Mouse (Mus musculus) liver, embryonic 11.5 days (tissue): Measurements from ENCODE around the gene Ttll5. TPM values are rescaled to one million over a fixed set of nuclear protein-coding genes. Genes with fewer than 3 reads are reported as not detected.

Experiments used
- ATAC-seq: fragments of 200-750 bp; cut with Nextera tagmentation; replicated peaks from 2 replicates; pipeline ENCODE4 v1.8.0; 2017; ENCODE audit warnings: moderate number of reproducible peaks, mild to moderate bottlenecking, moderate TSS enrichment, moderate library complexity; ENCODE audit not compliant: low FRiP score
- DNase-seq: peaks from one replicate; pipeline ENCODE4 v3.0.0-alpha.2; 2017; ENCODE audit warnings: low spot score
- H3K27ac ChIP-seq: fragments of 300-500 bp; sonication (generic); 2 replicates; pipeline ENCODE4 v1.5.1; 2014; ENCODE audit warnings: mild to moderate bottlenecking, low read depth, low read length, control low read depth
- H3K27me3 ChIP-seq: fragments of 300-500 bp; sonication (generic); replicated peaks from 2 replicates; pipeline ENCODE4 v1.6.1; 2014; ENCODE audit warnings: low read length, mixed read lengths; ENCODE audit not compliant: control insufficient read depth, insufficient read depth
- H3K36me3 ChIP-seq: fragments of 300-500 bp; sonication (generic); 2 replicates; pipeline ENCODE4 v1.6.1; 2014; ENCODE audit warnings: mild to moderate bottlenecking, low read length, moderate library complexity, mixed read lengths; ENCODE audit not compliant: control insufficient read depth, insufficient read depth
- H3K4me1 ChIP-seq: fragments of 300-500 bp; sonication (generic); replicated peaks from 2 replicates; pipeline ENCODE4 v1.6.1; 2014; ENCODE audit warnings: low read length, mixed read lengths; ENCODE audit not compliant: control insufficient read depth, insufficient read depth
- H3K4me2 ChIP-seq: fragments of 300-500 bp; sonication (generic); 2 replicates; pipeline ENCODE4 v1.6.1; 2014; ENCODE audit warnings: mild to moderate bottlenecking, control low read depth, moderate library complexity
- H3K4me3 ChIP-seq: fragments of 300-500 bp; sonication (generic); 2 replicates; pipeline ENCODE4 v1.5.1; 2014; ENCODE audit warnings: low read depth, low read length, control low read depth
- H3K9ac ChIP-seq: fragments of 300-500 bp; sonication (generic); 2 replicates; pipeline ENCODE4 v1.6.1; 2014; ENCODE audit warnings: low read depth, low read length, control low read depth
- H3K9me3 ChIP-seq: fragments of 300-500 bp; sonication (generic); 2 replicates; pipeline ENCODE4 v1.6.1; 2016; ENCODE audit warnings: low read length, inconsistent platforms, mixed read lengths; ENCODE audit not compliant: control insufficient read depth
- WGBS: fragments of 180-500 bp; shearing (Covaris S2); extraction: QIAGEN DNeasy Blood & Tissue Kit; methylation state at CpG from one replicate; pipeline ENCODE4 v1.1.7; 2014; 5-methylcytosine and 5-hydroxymethylcytosine counted together
- polyA plus RNA-seq: library from polyadenylated mRNA; unstranded; fragments of >200 nt; fragmentation: Nextera tagmentation; extraction: Ambion mirVana; gene quantifications from 2 replicates; pipeline ENCODE4 v1.2.1, GENCODE M21; 2014

Gene Ttll5
- polyA plus RNA-seq, 1 experiment from 2014 or later = 14.6 TPM

- H3K4me1 ChIP-seq = no peaks in the 10 kb centered on the region
- no peak overlapping the region for H3K27ac ChIP-seq
- no peaks in the 10 kb centered on the region for H3K9me3 ChIP-seq
- DNase-seq (no peak), ATAC-seq (no peak)
- H3K9ac ChIP-seq = no peak overlapping the region
- peaks cover 7% of the 10 kb centered on the region; the same call in 1 of the 2 replicates for H3K36me3 ChIP-seq
- H3K27me3 ChIP-seq = no peaks in the 10 kb centered on the region
- H3K4me3 ChIP-seq = no peak overlapping the region
- no peak overlapping the region for H3K4me2 ChIP-seq
- 80% methylated on average over 6 of the region's 6 CpGs for WGBS
Measured at GRCm38 (mm10) chr12:85950371-85950770, 125.9 kb downstream of the Ttll5 start.

- Histone ChIP-seq H3K9ac (no peak overlapping the region), H3K4me3 (no peak overlapping the region), H3K4me1 (no peaks in the 10 kb centered on the region), H3K4me2 (no peak overlapping the region), H3K36me3 (peaks cover 7% of the 10 kb centered on the region; the same call in 1 of the 2 replicates), H3K27me3 (no peaks in the 10 kb centered on the region), H3K27ac (no peak overlapping the region), H3K9me3 (no peaks in the 10 kb centered on the region)
- DNase-seq = no peak
- no peak for ATAC-seq
- 81% methylated on average over 4 of the region's 4 CpGs for WGBS
Measured at GRCm38 (mm10) chr12:85951036-85951435, 126.6 kb downstream of the Ttll5 start.

- Histone ChIP-seq H3K4me2 (no peak overlapping the region), H3K27ac (no peak overlapping the region), H3K36me3 (peaks cover 7% of the 10 kb centered on the region; the same call in 1 of the 2 replicates), H3K4me3 (no peak overlapping the region), H3K9ac (no peak overlapping the region), H3K4me1 (no peaks in the 10 kb centered on the region), H3K9me3 (no peaks in the 10 kb centered on the region), H3K27me3 (no peaks in the 10 kb centered on the region)
- no peak for DNase-seq
- no peak for ATAC-seq
- WGBS = 86% methylated on average over 1 of the region's 1 CpGs
Measured at GRCm38 (mm10) chr12:85951822-85952221, 127.4 kb downstream of the Ttll5 start.

GRCm38 (mm10) chr12:85952349-85952748, 127.9 kb downstream of the Ttll5 start:
- ATAC-seq = no peak
- no peak overlapping the region for H3K27ac ChIP-seq
- no peak for DNase-seq
- no peaks in the 10 kb centered on the region for H3K4me1 ChIP-seq
- no peaks in the 10 kb centered on the region for H3K9me3 ChIP-seq
- H3K4me2 ChIP-seq = no peak overlapping the region
- no peak overlapping the region for H3K4me3 ChIP-seq
- peaks cover 7% of the 10 kb centered on the region; the same call in 1 of the 2 replicates for H3K36me3 ChIP-seq
- no peak overlapping the region for H3K9ac ChIP-seq
- H3K27me3 ChIP-seq = no peaks in the 10 kb centered on the region
- whole genome bisulfite sequencing = 81% methylated on average over 5 of the region's 5 CpGs

- H3K27me3 ChIP-seq = no peaks in the 10 kb centered on the region
- DNase-seq (no peak), ATAC-seq (no peak)
- no peak overlapping the region for H3K9ac ChIP-seq
- no peaks in the 10 kb centered on the region for H3K9me3 ChIP-seq
- H3K36me3 ChIP-seq = peaks cover 7% of the 10 kb centered on the region; the same call in 1 of the 2 replicates
- H3K4me2 ChIP-seq = no peak overlapping the region
- no peaks in the 10 kb centered on the region for H3K4me1 ChIP-seq
- H3K27ac ChIP-seq = no peak overlapping the region
- H3K4me3 ChIP-seq = no peak overlapping the region
- 88% methylated on average over 3 of the region's 3 CpGs for WGBS
Measured at GRCm38 (mm10) chr12:85954167-85954566, 129.7 kb downstream of the Ttll5 start.

- Histone ChIP-seq H3K4me3 (no peak overlapping the region), H3K9ac (no peak overlapping the region), H3K36me3 (peaks cover 7% of the 10 kb centered on the region; the same call in 1 of the 2 replicates), H3K4me1 (no peaks in the 10 kb centered on the region), H3K4me2 (no peak overlapping the region), H3K9me3 (no peaks in the 10 kb centered on the region), H3K27ac (no peak overlapping the region), H3K27me3 (no peaks in the 10 kb centered on the region)
- WGBS = 69% methylated on average over 8 of the region's 8 CpGs
- DNase-seq (no peak), ATAC-seq (no peak)
Measured at GRCm38 (mm10) chr12:85955062-85955461, 130.6 kb downstream of the Ttll5 start.

GRCm38 (mm10) chr12:85955690-85956089, 131.2 kb downstream of the Ttll5 start:
- no peaks in the 10 kb centered on the region for H3K4me1 ChIP-seq
- no peak overlapping the region for H3K27ac ChIP-seq
- H3K4me3 ChIP-seq = no peak overlapping the region
- no peaks in the 10 kb centered on the region for H3K27me3 ChIP-seq
- H3K9ac ChIP-seq = no peak overlapping the region
- no peaks in the 10 kb centered on the region for H3K9me3 ChIP-seq
- H3K36me3 ChIP-seq = peaks cover 7% of the 10 kb centered on the region; the same call in 1 of the 2 replicates
- ATAC-seq (no peak), DNase-seq (no peak)
- WGBS = 66% methylated on average over 3 of the region's 3 CpGs
- no peak overlapping the region for H3K4me2 ChIP-seq

- ATAC-seq (no peak), DNase-seq (no peak)
- 88% methylated on average over 6 of the region's 6 CpGs for WGBS
- Histone ChIP-seq H3K27ac (no peak overlapping the region), H3K4me2 (no peak overlapping the region), H3K9ac (no peak overlapping the region), H3K9me3 (no peaks in the 10 kb centered on the region), H3K27me3 (no peaks in the 10 kb centered on the region), H3K4me1 (no peaks in the 10 kb centered on the region), H3K36me3 (peaks cover 7% of the 10 kb centered on the region; the same call in 1 of the 2 replicates), H3K4me3 (no peak overlapping the region)
Measured at GRCm38 (mm10) chr12:85956251-85956650, 131.8 kb downstream of the Ttll5 start.

- no peaks in the 10 kb centered on the region for H3K4me1 ChIP-seq
- no peaks in the 10 kb centered on the region for H3K27me3 ChIP-seq
- H3K4me3 ChIP-seq = no peak overlapping the region
- no peak overlapping the region for H3K9ac ChIP-seq
- WGBS = 83% methylated on average over 2 of the region's 2 CpGs
- DNase-seq (no peak), ATAC-seq (no peak)
- no peak overlapping the region for H3K27ac ChIP-seq
- H3K4me2 ChIP-seq = no peak overlapping the region
- no peaks in the 10 kb centered on the region for H3K9me3 ChIP-seq
- H3K36me3 ChIP-seq = peaks cover 4% of the 10 kb centered on the region; the same call in 1 of the 2 replicates
Measured at GRCm38 (mm10) chr12:85958460-85958859, 134.0 kb downstream of the Ttll5 start.
